Comparison of ENCODE assay signal across 28 mouse cellular contexts in genomic region chr2:10251466-10251865, GRCm38 (mm10).
DNase-seq lines count a peak whose midpoint lies in the region; ATAC-seq and TF ChIP-seq lines count a peak whose summit lies in the region.
"Had no signal": no experiment of that assay in that cellular context is flagged by ENCODE, and none has a peak within 500 bp of the region (broad histone marks: within the 10 kb centered on the region; RNA-seq: fewer than 3 reads in every experiment).

No protein-coding gene starts in this region.

- no peak overlapping the region for H3K4me2 ChIP-seq in kidney, embryonic 16.5 days (replicated peaks; ENCODE audit: low read depth, low read length)
- H3K4me2 ChIP-seq: forebrain, embryonic 13.5 days; heart, embryonic 13.5 days; hindbrain, embryonic 14.5 days had no signal

- no peak for TF ChIP-seq CTCF in gastrocnemius, adult 2 months (IDR thresholded peaks at IDR 0.05)

- peak overlapping the region; percentile 64 for H3K27ac ChIP-seq in gastrocnemius, adult 2 months
- H3K27ac ChIP-seq in kidney, embryonic 16.5 days (ENCODE audit: low read length), result no peak overlapping the region
- H3K27ac ChIP-seq: forebrain, embryonic 10.5 days; forebrain, embryonic 13.5 days; heart, adult 2 months; heart, embryonic 10.5 days; heart, embryonic 13.5 days; hindbrain, embryonic 14.5 days; hindbrain, postnatal 0 days had no signal

- no peak overlapping the region for H3K9ac ChIP-seq in kidney, embryonic 16.5 days (replicated peaks; ENCODE audit: low read length)
- H3K9ac ChIP-seq: forebrain, embryonic 13.5 days; heart, embryonic 13.5 days; hindbrain, embryonic 14.5 days had no signal

- peak; percentile 27; the same call in 1 of the 2 replicates for ATAC-seq in kidney, embryonic 16.5 days (ENCODE audit: low FRiP score, low TSS enrichment)
- ATAC-seq: activated CD4-positive, CD25-positive, alpha-beta regulatory T cell, adult 4 months; forebrain, embryonic 13.5 days; forebrain, embryonic 16.5 days; inflammation-experienced regulatory T-cells, adult 6 months; Patski had no signal

- no peak overlapping the region for H3K4me3 ChIP-seq in gastrocnemius, adult 2 months
- H3K4me3 ChIP-seq in kidney, embryonic 16.5 days (ENCODE audit: low read length), result no peak overlapping the region
- H3K4me3 ChIP-seq: forebrain, embryonic 10.5 days; forebrain, embryonic 13.5 days; heart, adult 2 months; heart, embryonic 10.5 days; heart, embryonic 13.5 days had no signal

- DNase-seq in gastrocnemius, adult 2 months, result no peak
- no peak for DNase-seq in gastrocnemius, postnatal 14 days
- no peak for DNase-seq in kidney, postnatal 14 days
- DNase-seq in ES-CJ7 (ENCODE audit: low read depth, low spot score), result peak; percentile 61
- peak; percentile 50 for DNase-seq in ZHBTc4 (ENCODE audit: low read depth, low spot score)
- no peak for DNase-seq in thymus, postnatal 14 days
- DNase-seq in left cerebral cortex, adult 18-20 months (ENCODE audit: low spot score in 2 of 2), result no peak
- DNase-seq: adrenal gland, adult 8-10 months; adrenal gland, postnatal 25 days; cerebellum, adult 11-12 months; cerebellum, adult 8-10 months; cerebellum, postnatal 10 days; gastrocnemius, postnatal 36 days; heart, adult 2 months; heart, postnatal 14 days; heart, postnatal 4 days had no signal

- intact Hi-C loops in gastrocnemius, adult 2 months (cut with DNase I), result no loop called here
- intact Hi-C loops in gastrocnemius, postnatal 14 days (cut with DNase I; ENCODE audit: low total_unique reads), result no loop called here

- no peaks in the 10 kb centered on the region for H3K36me3 ChIP-seq in kidney, embryonic 16.5 days (ENCODE audit: insufficient read depth, low read length)
- H3K36me3 ChIP-seq: forebrain, embryonic 10.5 days; G1E; heart, embryonic 10.5 days; heart, embryonic 13.5 days had no signal

- H3K4me1 ChIP-seq in kidney, embryonic 16.5 days (ENCODE audit: insufficient read depth, low read length), result no peaks in the 10 kb centered on the region
- H3K4me1 ChIP-seq: forebrain, embryonic 10.5 days; forebrain, embryonic 13.5 days; heart, embryonic 13.5 days had no signal

- H3K27me3 ChIP-seq in kidney, embryonic 16.5 days (ENCODE audit: insufficient read depth, low read length), result no peaks in the 10 kb centered on the region
- H3K27me3 ChIP-seq: forebrain, embryonic 13.5 days; heart, embryonic 13.5 days had no signal

- H3K9me3 ChIP-seq in kidney, embryonic 16.5 days (ENCODE audit: low read length), result no peaks in the 10 kb centered on the region
- H3K9me3 ChIP-seq: forebrain, embryonic 10.5 days; forebrain, embryonic 13.5 days; G1E; heart, embryonic 10.5 days; heart, embryonic 13.5 days had no signal

- 75% methylated on average over 9 of the region's 9 CpGs for WGBS in kidney, embryonic 16.5 days

Comparison
In these comparisons a context has a peak if more than half of its experiments do, and no peak if none do; other contexts are left out.
1. DNase-seq: peak in ES-CJ7 (single experiment) and ZHBTc4 (single experiment); none in gastrocnemius, adult 2 months (single experiment), gastrocnemius, postnatal 14 days (single experiment), kidney, postnatal 14 days (single experiment), thymus, postnatal 14 days (single experiment) and left cerebral cortex, adult 18-20 months (0 of 2).